Mouse (Mus musculus): ENCODE measurements around the gene Cdc14b. TPM values are rescaled to one million over a fixed set of nuclear protein-coding genes. Genes with fewer than 3 reads are reported as not detected.
"Not testable (repeated sequence)": the region's sequence is repeated elsewhere in the genome, so short reads cannot be mapped to it uniquely, and the experiment has no call there.

The Cdc14b gene
- total RNA-seq, 1 experiment from 2014 or later, result 10.0 TPM

- DNase-seq, result peak; percentile 32
These were observed 922 bp downstream of the Cdc14b start for GRCm38 (mm10) chr13:64273891-64274844.

- no peak for DNase-seq
These were observed 1.7 kb downstream of the Cdc14b start for GRCm38 (mm10) chr13:64273352-64273751.

- no peak for DNase-seq
These were observed 6.7 kb downstream of the Cdc14b start for GRCm38 (mm10) chr13:64268384-64268783.

- peak; percentile 83 for DNase-seq
These were observed 7.9 kb downstream of the Cdc14b start for GRCm38 (mm10) chr13:64267151-64267550.

GRCm38 (mm10) chr13:64264586-64264985 lies 10.5 kb downstream of the Cdc14b start:
- peak; percentile 28 for DNase-seq

- DNase-seq, result no peak
These were observed 15.2 kb downstream of the Cdc14b start for GRCm38 (mm10) chr13:64259903-64260302.

- no peak for DNase-seq
These were observed 16.6 kb downstream of the Cdc14b start for GRCm38 (mm10) chr13:64258516-64258821.

GRCm38 (mm10) chr13:64257814-64258515 lies 17.1 kb downstream of the Cdc14b start:
- no peak for DNase-seq

GRCm38 (mm10) chr13:64257010-64257813 lies 17.9 kb downstream of the Cdc14b start:
- peak; percentile 17 for DNase-seq

- DNase-seq, result not testable (repeated sequence)
These were observed 20.9 kb downstream of the Cdc14b start for GRCm38 (mm10) chr13:64254185-64254584.

GRCm38 (mm10) chr13:64253697-64254096 lies 21.4 kb downstream of the Cdc14b start:
- no peak for DNase-seq

GRCm38 (mm10) chr13:64252147-64252546 lies 22.9 kb downstream of the Cdc14b start:
- peak; percentile 75 for DNase-seq

GRCm38 (mm10) chr13:64250363-64250762 lies 24.7 kb downstream of the Cdc14b start:
- DNase-seq, result peak; percentile 60

GRCm38 (mm10) chr13:64248775-64249524 lies 26.1 kb downstream of the Cdc14b start:
- peak; percentile 95 for DNase-seq

- DNase-seq, result peak; percentile 84
These were observed 26.8 kb downstream of the Cdc14b start for GRCm38 (mm10) chr13:64248161-64248774.

- no peak for DNase-seq
These were observed 29.0 kb downstream of the Cdc14b start for GRCm38 (mm10) chr13:64246106-64246505.

GRCm38 (mm10) chr13:64244685-64245261 lies 30.3 kb downstream of the Cdc14b start:
- DNase-seq, result no peak

- no peak for DNase-seq
These were observed 32.4 kb downstream of the Cdc14b start for GRCm38 (mm10) chr13:64242721-64243120.

- DNase-seq, result no peak
These were observed 34.5 kb downstream of the Cdc14b start for GRCm38 (mm10) chr13:64240626-64241025.

GRCm38 (mm10) chr13:64237681-64238157 lies 37.4 kb downstream of the Cdc14b start:
- DNase-seq, result no peak
